Mouse (Mus musculus): ENCODE measurements at regions not wholly inside any gene's neighbourhood (a gene's known extent, or its start where the extent isn't known, plus 50 kb on each side); places are given as distances from the start of the nearest gene placed in this dataset.

GRCm38 (mm10) chr1:157003034-157003433 lies 63.6 kb upstream of the Ralgps2 start:
- no peak overlapping the region for H3K4me2 ChIP-seq (replicated peaks; ENCODE audit: low read depth, low read length)
- no peaks in the 10 kb centered on the region for H3K27me3 ChIP-seq (ENCODE audit: control insufficient read depth, insufficient read depth, low read length)
- no peak for ATAC-seq (ENCODE audit: low FRiP score, low TSS enrichment)
- no peak overlapping the region for H3K27ac ChIP-seq (ENCODE audit: low read depth, low read length)
- no peak overlapping the region for H3K4me3 ChIP-seq (ENCODE audit: low read length)
- no peaks in the 10 kb centered on the region for H3K36me3 ChIP-seq (ENCODE audit: control insufficient read depth, insufficient read depth, low read length)
- no peak overlapping the region for H3K9ac ChIP-seq (ENCODE audit: low read depth, low read length)
- H3K4me1 ChIP-seq (ENCODE audit: control insufficient read depth, insufficient read depth, low read length), result 0 out of 2 replicates have a peak, but pooled peaks cover 3% of the 10 kb centered on the region
- H3K9me3 ChIP-seq (ENCODE audit: control insufficient read depth, low read length), result no peaks in the 10 kb centered on the region
- 76% methylated on average over 7 of the region's 7 CpGs for WGBS

- Histone ChIP-seq H3K9ac (ENCODE audit: low read depth, low read length) (no peak overlapping the region), H3K4me3 (ENCODE audit: low read length) (no peak overlapping the region), H3K27ac (ENCODE audit: low read depth, low read length) (no peak overlapping the region), H3K4me2 (replicated peaks; ENCODE audit: low read depth, low read length) (no peak overlapping the region), H3K4me1 (ENCODE audit: control insufficient read depth, insufficient read depth, low read length) (peaks cover 8% of the 10 kb centered on the region; the same call in 1 of the 2 replicates), H3K27me3 (ENCODE audit: control insufficient read depth, insufficient read depth, low read length) (no peaks in the 10 kb centered on the region), H3K9me3 (ENCODE audit: control insufficient read depth, low read length) (no peaks in the 10 kb centered on the region), H3K36me3 (ENCODE audit: control insufficient read depth, insufficient read depth, low read length) (no peaks in the 10 kb centered on the region)
- ATAC-seq (ENCODE audit: low FRiP score, low TSS enrichment), result no peak
- 84% methylated on average over 2 of the region's 2 CpGs for WGBS
Observed at GRCm38 (mm10) chr1:157002258-157002657, 62.8 kb upstream of the Ralgps2 start.

- H3K36me3 ChIP-seq (ENCODE audit: control insufficient read depth, insufficient read depth, low read length), result no peaks in the 10 kb centered on the region
- H3K4me1 ChIP-seq (ENCODE audit: control insufficient read depth, insufficient read depth, low read length), result peaks cover 13% of the 10 kb centered on the region; the same call in 1 of the 2 replicates
- no peaks in the 10 kb centered on the region for H3K27me3 ChIP-seq (ENCODE audit: control insufficient read depth, insufficient read depth, low read length)
- no peak overlapping the region for H3K4me3 ChIP-seq (ENCODE audit: low read length)
- no peak for ATAC-seq (ENCODE audit: low FRiP score, low TSS enrichment)
- no peak overlapping the region for H3K4me2 ChIP-seq (replicated peaks; ENCODE audit: low read depth, low read length)
- H3K9me3 ChIP-seq (ENCODE audit: control insufficient read depth, low read length), result no peaks in the 10 kb centered on the region
- no peak overlapping the region for H3K27ac ChIP-seq (ENCODE audit: low read depth, low read length)
- H3K9ac ChIP-seq (ENCODE audit: low read depth, low read length), result no peak overlapping the region
- 58% methylated on average over 6 of the region's 6 CpGs for WGBS
Observed at GRCm38 (mm10) chr1:157001008-157001660, 61.7 kb upstream of the Ralgps2 start.

GRCm38 (mm10) chr1:156999947-157000346 lies 60.5 kb upstream of the Ralgps2 start:
- Histone ChIP-seq H3K4me2 (replicated peaks; ENCODE audit: low read depth, low read length) (no peak overlapping the region), H3K9ac (ENCODE audit: low read depth, low read length) (no peak overlapping the region), H3K9me3 (ENCODE audit: control insufficient read depth, low read length) (no peaks in the 10 kb centered on the region), H3K36me3 (ENCODE audit: control insufficient read depth, insufficient read depth, low read length) (no peaks in the 10 kb centered on the region), H3K27ac (ENCODE audit: low read depth, low read length) (no peak overlapping the region), H3K4me3 (ENCODE audit: low read length) (no peak overlapping the region), H3K4me1 (ENCODE audit: control insufficient read depth, insufficient read depth, low read length) (peaks cover 13% of the 10 kb centered on the region; the same call in 1 of the 2 replicates), H3K27me3 (ENCODE audit: control insufficient read depth, insufficient read depth, low read length) (no peaks in the 10 kb centered on the region)
- 55% methylated on average over 8 of the region's 8 CpGs for WGBS
- ATAC-seq (ENCODE audit: low FRiP score, low TSS enrichment), result no peak

GRCm38 (mm10) chr1:156999272-156999671 lies 59.8 kb upstream of the Ralgps2 start:
- Histone ChIP-seq H3K27me3 (ENCODE audit: control insufficient read depth, insufficient read depth, low read length) (no peaks in the 10 kb centered on the region), H3K4me2 (replicated peaks; ENCODE audit: low read depth, low read length) (no peak overlapping the region), H3K4me3 (ENCODE audit: low read length) (no peak overlapping the region), H3K4me1 (ENCODE audit: control insufficient read depth, insufficient read depth, low read length) (peaks cover 13% of the 10 kb centered on the region; the same call in 1 of the 2 replicates), H3K9ac (ENCODE audit: low read depth, low read length) (no peak overlapping the region), H3K27ac (ENCODE audit: low read depth, low read length) (no peak overlapping the region), H3K36me3 (ENCODE audit: control insufficient read depth, insufficient read depth, low read length) (no peaks in the 10 kb centered on the region), H3K9me3 (ENCODE audit: control insufficient read depth, low read length) (no peaks in the 10 kb centered on the region)
- 87% methylated on average over 8 of the region's 8 CpGs for WGBS
- no peak for ATAC-seq (ENCODE audit: low FRiP score, low TSS enrichment)

- Histone ChIP-seq H3K9me3 (ENCODE audit: control insufficient read depth, low read length) (no peaks in the 10 kb centered on the region), H3K4me3 (ENCODE audit: low read length) (no peak overlapping the region), H3K27me3 (ENCODE audit: control insufficient read depth, insufficient read depth, low read length) (no peaks in the 10 kb centered on the region), H3K36me3 (ENCODE audit: control insufficient read depth, insufficient read depth, low read length) (no peaks in the 10 kb centered on the region), H3K9ac (ENCODE audit: low read depth, low read length) (no peak overlapping the region), H3K4me2 (replicated peaks; ENCODE audit: low read depth, low read length) (no peak overlapping the region), H3K4me1 (ENCODE audit: control insufficient read depth, insufficient read depth, low read length) (peaks cover 13% of the 10 kb centered on the region; the same call in 1 of the 2 replicates), H3K27ac (ENCODE audit: low read depth, low read length) (0 out of 2 replicates have a peak overlapping the region, but pooled peaks have one; percentile 14)
- ATAC-seq (ENCODE audit: low FRiP score, low TSS enrichment), result no peak
- 62% methylated on average over 12 of the region's 12 CpGs for WGBS
Observed at GRCm38 (mm10) chr1:156997476-156998305, 58.3 kb upstream of the Ralgps2 start.

- no peaks in the 10 kb centered on the region for H3K9me3 ChIP-seq (ENCODE audit: control insufficient read depth, low read length)
- H3K9ac ChIP-seq (ENCODE audit: low read depth, low read length), result no peak overlapping the region
- ATAC-seq (ENCODE audit: low FRiP score, low TSS enrichment), result no peak
- 80% methylated on average over 10 of the region's 10 CpGs for WGBS
- peak overlapping the region; percentile 24; the same call in 1 of the 2 replicates for H3K27ac ChIP-seq (ENCODE audit: low read depth, low read length)
- no peak overlapping the region for H3K4me2 ChIP-seq (replicated peaks; ENCODE audit: low read depth, low read length)
- H3K27me3 ChIP-seq (ENCODE audit: control insufficient read depth, insufficient read depth, low read length), result no peaks in the 10 kb centered on the region
- H3K4me3 ChIP-seq (ENCODE audit: low read length), result no peak overlapping the region
- H3K36me3 ChIP-seq (ENCODE audit: control insufficient read depth, insufficient read depth, low read length), result no peaks in the 10 kb centered on the region
- H3K4me1 ChIP-seq (ENCODE audit: control insufficient read depth, insufficient read depth, low read length), result peaks cover 13% of the 10 kb centered on the region; the same call in 1 of the 2 replicates
Observed at GRCm38 (mm10) chr1:156997033-156997432, 57.6 kb upstream of the Ralgps2 start.

- Histone ChIP-seq H3K27me3 (ENCODE audit: control insufficient read depth, insufficient read depth, low read length) (no peaks in the 10 kb centered on the region), H3K36me3 (ENCODE audit: control insufficient read depth, insufficient read depth, low read length) (no peaks in the 10 kb centered on the region), H3K9ac (ENCODE audit: low read depth, low read length) (no peak overlapping the region), H3K4me1 (ENCODE audit: control insufficient read depth, insufficient read depth, low read length) (peaks cover 12% of the 10 kb centered on the region; the same call in 1 of the 2 replicates), H3K9me3 (ENCODE audit: control insufficient read depth, low read length) (no peaks in the 10 kb centered on the region), H3K4me3 (ENCODE audit: low read length) (no peak overlapping the region), H3K4me2 (replicated peaks; ENCODE audit: low read depth, low read length) (no peak overlapping the region), H3K27ac (ENCODE audit: low read depth, low read length) (no peak overlapping the region)
- 72% methylated on average over 10 of the region's 10 CpGs for WGBS
- peak; percentile 80 for ATAC-seq (ENCODE audit: low FRiP score, low TSS enrichment)
Observed at GRCm38 (mm10) chr1:156996084-156996880, 56.9 kb upstream of the Ralgps2 start.

Measured in kidney, embryonic 14.5 days (tissue).